Mouse (Mus musculus) cerebellum, adult (tissue): ENCODE data around the gene Hist1h4f.
A peak's percentile ranks its signal among the peaks of the same experiment; 100 is the strongest.

ENCODE experiments used
- ATAC-seq: cut with Nextera tagmentation; 2 replicates; pipeline ENCODE4 v1.9.2; 2017; ENCODE audit warnings: mild to moderate bottlenecking, moderate library complexity, mixed read lengths; ENCODE audit not compliant: insufficient number of reproducible peaks, low FRiP score, low TSS enrichment

Gene Hist1h4f

GRCm38 (mm10) chr13:23517603-23518294, 33.7 kb downstream of the Hist1h4f start:
- ATAC-seq: peak; percentile 50; the same call in 1 of the 2 replicates

GRCm38 (mm10) chr13:23516822-23517602, 34.4 kb downstream of the Hist1h4f start:
- no peak; the same call in 1 of the 2 replicates for ATAC-seq

- ATAC-seq: no peak
Observed at GRCm38 (mm10) chr13:23515826-23516620, 35.4 kb downstream of the Hist1h4f start.

GRCm38 (mm10) chr13:23515281-23515680, 36.2 kb downstream of the Hist1h4f start:
- ATAC-seq: no peak

GRCm38 (mm10) chr13:23513517-23513916, 37.9 kb downstream of the Hist1h4f start:
- no peak for ATAC-seq

GRCm38 (mm10) chr13:23510127-23510526, 41.3 kb downstream of the Hist1h4f start:
- no peak for ATAC-seq

- ATAC-seq: no peak
Observed at GRCm38 (mm10) chr13:23506819-23507515, 44.5 kb downstream of the Hist1h4f start.

GRCm38 (mm10) chr13:23506351-23506750, 45.1 kb downstream of the Hist1h4f start:
- no peak for ATAC-seq

- ATAC-seq: no peak
Observed at GRCm38 (mm10) chr13:23505662-23506345, 45.6 kb downstream of the Hist1h4f start.

- no peak for ATAC-seq
Observed at GRCm38 (mm10) chr13:23503797-23504196, 47.7 kb downstream of the Hist1h4f start.

GRCm38 (mm10) chr13:23502916-23503315, 48.5 kb downstream of the Hist1h4f start:
- no peak for ATAC-seq

- no peak for ATAC-seq
Observed at GRCm38 (mm10) chr13:23502031-23502567, 49.3 kb downstream of the Hist1h4f start.

- no peak for ATAC-seq
Observed at GRCm38 (mm10) chr13:23501511-23501910, 49.9 kb downstream of the Hist1h4f start.
